Mouse (Mus musculus) spleen, postnatal 4 days (tissue): ENCODE results near the gene Dscaml1.
A peak's percentile ranks its signal among the peaks of the same experiment; 100 is the strongest.

Source experiments
- DNase-seq, 2 experiments: peaks; one replicate each; pipeline ENCODE4 v3.0.0; 2022; ENCODE audit warnings: low spot score in 2 of 2

Dscaml1 gene

DNA sequence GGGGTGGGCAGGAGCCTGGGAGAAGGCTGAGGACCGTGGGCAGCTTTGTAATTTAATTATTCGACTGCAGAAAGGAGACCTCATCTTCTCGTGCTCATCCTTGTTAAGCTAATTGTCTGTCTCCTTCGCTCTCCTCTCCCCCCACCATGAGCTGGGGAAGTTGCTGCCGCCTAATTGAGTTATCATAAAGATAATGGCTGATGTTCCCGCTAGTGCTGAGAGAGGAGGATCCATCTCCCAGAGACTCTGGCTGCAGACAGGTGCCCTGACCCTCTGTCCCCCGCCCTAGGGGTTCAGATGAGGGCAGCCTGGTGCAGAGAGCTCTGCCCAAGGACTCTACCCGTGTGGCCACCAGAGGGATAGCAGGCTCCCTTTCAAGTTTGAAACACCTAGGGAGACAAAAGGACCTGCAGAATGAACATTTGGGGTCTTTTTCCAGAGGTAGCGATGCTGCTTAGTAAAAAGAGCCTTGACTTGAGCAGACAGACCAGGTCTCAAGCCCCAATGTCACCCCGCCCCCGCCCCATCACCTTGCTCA lies 256.1 kb downstream of the Dscaml1 start:
- no peak for DNase-seq

GRCm38 (mm10) chr9:45693424-45694237 lies 267.2 kb downstream of the Dscaml1 start:
- DNase-seq = no peak

- no peak for DNase-seq
Observed at GRCm38 (mm10) chr9:45694256-45694655, 267.8 kb downstream of the Dscaml1 start.

DNA sequence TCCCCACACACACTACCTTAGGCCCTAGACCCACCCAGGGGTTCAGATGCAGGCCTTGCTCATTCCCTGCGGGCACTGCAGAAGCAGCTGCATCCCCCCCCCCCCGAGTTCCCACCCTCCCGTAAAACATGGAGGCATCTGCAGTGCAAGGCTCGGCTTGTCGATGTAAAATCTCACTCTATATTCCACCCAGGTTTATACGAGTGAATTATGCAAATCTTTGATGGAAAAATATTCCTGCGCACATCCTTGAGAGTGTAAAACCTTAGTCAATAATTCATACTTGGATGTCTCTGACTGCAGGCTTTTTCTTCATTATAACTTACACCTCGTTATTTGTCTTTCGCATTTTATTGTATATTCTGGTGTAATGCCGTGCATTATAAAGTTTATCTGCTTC lies 272.7 kb downstream of the Dscaml1 start:
- no peak for DNase-seq

DNA sequence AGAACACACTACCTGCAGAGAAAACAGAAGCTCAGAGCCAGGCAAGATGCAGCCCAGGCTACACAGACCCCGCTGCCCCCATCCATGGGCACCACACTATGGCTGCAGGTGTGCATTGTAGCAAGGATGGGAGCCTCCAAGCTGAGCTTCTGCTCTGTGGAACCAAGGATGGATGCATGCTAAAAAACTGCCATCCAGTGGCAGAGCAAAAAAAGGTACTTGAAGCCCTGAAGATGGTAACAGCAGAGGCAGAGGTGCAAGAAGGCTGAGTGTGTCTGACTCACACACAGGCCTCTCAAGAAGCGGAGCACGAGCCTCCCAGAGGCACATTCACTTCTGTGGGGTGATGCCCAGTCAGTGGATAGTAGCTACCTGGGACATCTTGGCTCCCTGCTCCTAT lies 276.8 kb downstream of the Dscaml1 start:
- no peak for DNase-seq

DNA sequence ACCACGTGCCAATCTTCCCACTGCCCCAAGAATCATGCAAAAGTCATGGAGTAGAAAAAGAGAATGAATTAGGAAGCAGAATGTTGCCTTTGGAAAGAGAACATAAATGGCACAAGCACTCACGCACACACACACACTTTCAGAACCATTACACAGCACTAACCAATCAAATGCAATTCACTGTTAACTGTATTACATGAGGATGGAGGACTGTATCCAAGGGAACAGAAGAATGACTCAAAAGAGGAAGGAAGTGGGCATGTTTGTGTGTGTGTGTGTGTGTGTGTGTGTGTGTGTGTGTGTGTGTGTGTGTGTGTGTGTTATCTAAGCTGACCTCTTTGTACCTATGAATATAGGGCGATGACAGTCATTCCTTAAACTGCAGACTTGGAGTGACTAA lies 278.0 kb downstream of the Dscaml1 start:
- no peak for DNase-seq

DNA sequence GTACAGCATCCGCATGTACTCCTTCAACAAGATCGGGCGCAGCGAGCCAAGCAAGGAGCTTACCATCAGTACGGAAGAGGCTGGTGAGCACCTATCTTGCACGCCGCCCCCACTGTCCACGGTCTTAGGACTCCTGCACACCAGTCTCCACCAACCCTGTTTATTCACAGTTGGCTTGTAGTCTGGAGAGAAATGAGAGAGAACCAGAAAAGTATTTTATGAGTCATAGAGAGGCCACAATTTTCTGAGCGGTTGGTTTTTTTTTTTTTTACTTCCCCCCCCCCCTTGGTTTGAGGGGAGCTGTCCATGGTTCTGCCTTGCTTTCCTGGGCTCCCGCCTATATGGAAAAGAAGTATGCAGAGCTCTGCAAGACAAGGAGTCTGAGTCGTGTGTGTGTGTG lies 283.9 kb downstream of the Dscaml1 start:
- DNase-seq = no peak

GRCm38 (mm10) chr9:45715387-45715786 lies 289.0 kb downstream of the Dscaml1 start:
- no peak for DNase-seq

GRCm38 (mm10) chr9:45719997-45720396 lies 293.6 kb downstream of the Dscaml1 start:
- no peak for DNase-seq

DNA sequence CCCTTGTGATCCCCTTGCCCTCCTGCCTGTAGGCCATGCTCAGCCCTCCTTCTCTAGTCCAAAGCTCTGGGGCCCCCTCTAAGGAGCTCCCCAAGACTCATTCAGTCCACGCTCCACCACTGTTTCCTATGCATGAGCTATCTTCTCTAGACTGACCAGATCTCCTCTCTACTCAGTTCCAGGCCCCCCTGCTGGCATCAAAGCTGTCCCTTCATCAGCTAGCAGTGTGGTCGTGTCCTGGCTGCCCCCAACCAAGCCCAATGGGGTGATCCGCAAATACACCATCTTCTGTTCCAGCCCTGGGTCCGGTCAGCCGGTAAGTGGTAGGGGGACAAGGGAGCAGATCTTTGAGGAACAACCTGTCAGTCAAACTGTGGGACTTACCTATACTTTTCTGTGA lies 305.4 kb downstream of the Dscaml1 start:
- DNase-seq = no peak

DNA sequence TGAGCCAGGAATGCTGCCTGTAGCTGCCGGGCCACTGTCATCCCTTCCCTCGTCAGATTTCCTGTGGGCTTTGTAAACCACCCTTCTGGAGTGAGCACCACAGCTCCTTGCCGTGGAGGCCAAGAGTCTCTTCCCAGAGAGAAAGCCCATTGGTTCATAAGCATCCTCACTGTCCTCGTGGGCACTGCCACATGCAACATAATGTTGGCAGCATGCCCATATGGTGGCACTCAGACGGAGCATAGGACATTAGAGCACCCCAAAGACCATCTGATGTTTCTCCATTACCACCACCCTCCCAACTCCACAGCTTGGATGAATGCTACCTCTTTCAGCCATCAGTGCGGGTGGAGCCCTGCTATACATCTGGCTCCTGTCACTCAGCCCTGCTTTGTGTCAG lies 306.8 kb downstream of the Dscaml1 start:
- DNase-seq = no peak

DNA sequence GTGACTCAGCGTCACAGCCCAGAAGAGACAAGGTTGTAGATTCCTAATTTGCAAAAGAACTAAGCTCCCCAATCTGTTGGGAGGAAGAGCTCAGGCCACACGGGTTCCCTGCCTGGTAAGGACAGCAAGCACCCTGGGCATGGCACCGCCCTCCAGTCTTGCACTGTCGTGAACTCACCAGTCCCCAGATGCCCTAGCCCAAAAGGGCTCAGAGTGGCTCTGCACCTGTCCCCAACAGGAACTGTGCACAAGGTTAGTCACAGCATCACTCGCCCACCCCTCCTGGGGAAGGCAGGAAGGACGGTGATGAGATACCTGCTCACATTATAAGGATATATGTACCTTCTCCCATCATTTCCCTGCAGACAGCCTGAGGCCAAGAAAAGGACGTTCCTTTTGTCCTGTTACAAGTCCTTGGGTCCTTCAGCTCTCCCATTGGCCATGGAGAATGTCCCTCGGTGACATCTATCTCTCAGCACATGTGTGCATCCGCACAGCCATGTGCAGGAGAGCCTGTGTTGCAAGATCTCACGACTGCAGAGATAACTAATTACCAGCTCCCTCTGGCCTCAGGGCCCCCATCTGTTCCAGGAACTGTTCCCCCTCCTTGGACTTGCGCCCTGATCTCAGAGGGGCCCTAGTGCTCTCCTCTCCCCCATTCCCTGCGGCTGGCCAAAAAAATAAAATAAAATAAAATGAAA lies 312.7 kb downstream of the Dscaml1 start:
- no peak for DNase-seq

GRCm38 (mm10) chr9:45739702-45740583 lies 313.5 kb downstream of the Dscaml1 start:
- no peak for DNase-seq

DNA sequence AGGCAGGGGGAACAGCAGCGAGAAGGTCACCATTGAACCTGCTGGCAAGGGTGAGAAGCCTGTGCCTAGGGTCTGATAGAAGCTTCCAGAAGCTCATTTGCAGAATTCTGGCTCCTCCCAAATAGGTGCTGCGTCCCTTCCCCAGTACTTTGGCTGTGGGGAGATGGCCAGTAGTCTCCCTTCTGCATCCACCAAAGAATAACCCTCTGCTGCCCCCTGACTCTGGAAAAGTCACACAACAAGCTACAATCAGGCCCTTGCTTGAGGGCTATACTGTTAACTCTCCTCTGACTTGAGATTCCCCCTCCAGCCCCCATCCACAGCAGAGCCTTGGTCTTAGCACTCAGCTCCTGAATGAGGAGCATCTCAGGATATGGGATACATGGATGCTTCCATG lies 314.2 kb downstream of the Dscaml1 start:
- no peak for DNase-seq

GRCm38 (mm10) chr9:45745451-45745850 lies 319.0 kb downstream of the Dscaml1 start:
- DNase-seq = no peak

GRCm38 (mm10) chr9:45749917-45750316 lies 323.5 kb downstream of the Dscaml1 start:
- DNase-seq = no peak

- peak; percentile 51 to 82 for DNase-seq
Observed at GRCm38 (mm10) chr9:45754452-45755091, 328.1 kb downstream of the Dscaml1 start.

GRCm38 (mm10) chr9:45766195-45766594 lies 339.8 kb downstream of the Dscaml1 start:
- no peak for DNase-seq

DNA sequence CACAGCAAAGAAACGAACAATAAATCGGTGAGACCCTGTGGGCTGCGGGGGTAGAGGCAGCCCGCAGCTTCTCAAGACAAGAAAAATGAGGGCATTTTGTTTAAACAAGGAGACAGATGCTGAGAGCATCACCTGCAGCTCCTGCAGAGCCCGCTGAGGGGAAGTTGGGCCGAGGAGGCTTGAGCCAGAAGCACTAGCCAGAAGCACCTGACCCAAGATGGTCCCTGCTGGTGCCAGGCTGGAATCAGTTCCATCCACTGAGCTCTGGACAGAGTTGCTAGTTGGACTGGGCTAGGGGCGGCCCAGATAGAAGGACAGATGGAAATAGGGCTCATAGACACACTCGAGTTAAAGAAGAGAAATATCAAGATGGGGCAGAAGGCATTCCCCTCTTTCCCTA lies 340.7 kb downstream of the Dscaml1 start:
- no peak for DNase-seq

DNA sequence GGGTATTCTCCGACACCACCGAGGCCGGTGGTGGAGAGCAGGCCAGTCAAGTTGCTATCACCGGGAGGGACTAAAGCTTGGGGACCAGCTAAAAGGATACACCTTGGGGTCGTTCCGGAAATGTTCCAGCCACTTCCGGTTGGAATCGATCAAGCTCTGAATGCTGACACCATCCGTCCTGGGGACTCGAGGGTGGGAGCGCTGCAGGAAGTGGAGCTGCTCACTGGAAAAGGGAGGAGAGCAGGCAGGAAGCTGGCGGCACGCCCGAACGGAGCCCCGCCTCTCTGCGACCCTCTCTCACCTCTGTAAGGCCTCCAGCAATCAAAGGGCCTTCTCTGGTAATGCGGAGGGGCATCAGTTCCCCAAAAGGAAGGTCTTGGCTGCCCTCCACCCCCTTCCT lies 342.0 kb downstream of the Dscaml1 start:
- DNase-seq = no peak

- no peak for DNase-seq
Observed at GRCm38 (mm10) chr9:45769596-45769995, 343.2 kb downstream of the Dscaml1 start.

DNA sequence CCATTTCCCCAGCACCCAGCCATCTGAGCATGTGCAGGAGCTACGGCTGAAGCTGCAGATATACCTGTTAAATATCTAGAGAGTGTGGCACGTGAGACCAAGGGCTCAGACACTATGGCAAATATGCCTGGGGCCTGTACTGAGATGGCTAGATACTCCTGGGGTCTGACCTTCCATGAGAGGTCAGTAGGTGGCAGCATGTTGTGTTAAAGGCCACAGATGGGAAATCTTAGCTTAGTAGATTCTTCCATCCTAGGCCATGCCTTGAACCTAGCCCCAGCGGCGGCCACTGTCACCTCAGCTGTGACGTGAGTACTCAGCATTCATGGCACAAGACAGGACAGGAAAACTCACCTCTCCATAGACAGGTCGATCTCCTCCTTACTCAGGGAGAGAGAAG lies 347.7 kb downstream of the Dscaml1 start:
- no peak for DNase-seq
